Mouse (Mus musculus) cerebellum, postnatal 36 days (tissue): ENCODE results near the gene Vmn1r14.
"Not testable (repeated sequence)": the region's sequence is repeated elsewhere in the genome, so short reads cannot be mapped to it uniquely, and the experiment has no call there.

Experiments
- DNase-seq, 2 experiments: peaks; one replicate each; pipeline ENCODE4 v3.0.0; 2021 to 2022; ENCODE audit warnings: mixed read lengths in 2 of 2

The Vmn1r14 gene

DNA sequence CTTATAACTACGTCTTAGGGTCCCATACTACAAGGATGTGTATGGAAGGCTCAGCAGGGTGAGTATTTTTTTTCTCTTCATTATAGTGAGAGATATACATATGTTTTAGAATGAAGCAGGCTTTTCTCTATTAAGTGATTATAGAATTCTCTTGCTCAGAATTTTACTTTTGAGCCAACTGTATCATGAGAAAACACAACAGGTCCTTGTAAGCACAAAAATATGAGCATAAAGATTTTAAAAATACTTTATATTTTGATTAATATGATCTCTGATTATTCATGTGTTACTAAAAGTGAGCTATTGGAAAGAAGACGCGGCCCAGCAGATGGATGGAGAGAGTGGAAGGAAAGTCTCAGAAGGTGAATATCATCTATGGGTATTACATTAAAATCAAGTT, at the start of gene Vmn1r14:
Gene Vmn1r14, plus strand, starts transcription at position 301 of the 400 bp plus-strand sequence.
- no peak for DNase-seq

DNA sequence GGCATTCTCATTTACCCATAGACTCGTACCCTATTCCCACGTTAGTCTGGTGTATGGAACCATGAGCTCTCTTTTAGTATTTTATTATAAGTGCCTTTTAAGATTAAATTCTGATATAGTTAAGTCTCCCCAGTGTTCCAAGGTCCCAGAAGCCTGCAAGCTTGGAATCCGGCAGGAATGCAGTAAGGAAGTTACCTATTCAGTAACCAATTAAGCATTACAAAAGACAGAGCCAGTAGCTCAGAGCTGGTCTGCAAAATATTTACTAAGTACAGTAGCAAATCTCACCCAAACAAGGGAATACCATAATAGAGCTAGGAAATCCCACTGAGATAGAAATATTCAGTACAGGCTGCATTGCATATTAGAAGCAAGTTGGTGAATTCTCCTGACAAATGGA, 41.5 kb upstream of the Vmn1r14 start:
- DNase-seq, result not testable (repeated sequence)

DNA sequence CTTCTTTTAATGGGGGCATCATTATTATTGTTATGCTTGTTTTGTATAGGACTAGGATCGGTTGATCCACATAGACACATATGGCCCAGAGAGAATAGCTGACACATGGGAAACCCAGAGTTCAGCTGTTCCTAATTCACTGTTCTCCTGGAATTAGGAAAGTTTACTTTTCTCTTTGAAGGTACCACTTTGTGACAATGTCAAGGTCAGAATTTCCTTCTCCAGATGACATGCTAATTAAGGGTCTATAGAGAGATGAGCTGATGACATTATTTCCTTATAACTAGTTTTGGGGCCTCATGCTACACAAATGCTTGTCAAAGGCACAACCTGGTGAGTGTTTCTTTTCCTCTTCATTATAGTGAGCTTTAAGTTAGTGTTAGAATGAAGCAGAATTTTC, 28.5 kb upstream of the Vmn1r14 start, which contains the start of gene Vmn1r13:
Gene Vmn1r13, plus strand, starts transcription at position 301 of the 400 bp plus-strand sequence.
- not testable (repeated sequence) for DNase-seq

DNA sequence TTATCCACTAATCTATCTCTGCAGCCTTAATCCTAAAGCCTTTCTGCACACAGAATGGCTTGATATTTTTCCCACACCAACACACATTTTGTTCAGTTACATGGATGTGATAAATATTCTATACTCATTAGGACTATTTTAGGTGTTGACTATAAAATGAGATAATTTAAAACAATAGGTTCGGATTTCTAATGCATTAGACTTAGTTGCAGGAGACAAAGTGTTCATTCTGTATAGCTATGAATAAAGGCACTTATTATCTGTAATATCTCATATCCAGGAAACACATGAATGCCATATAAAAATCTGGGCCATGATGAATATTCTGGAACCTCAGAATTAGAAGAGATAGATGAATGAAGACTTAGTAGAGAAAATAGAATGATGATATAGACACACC, 26.2 kb downstream of the Vmn1r14 start, which contains the start of gene Vmn1r15:
Gene Vmn1r15, plus strand, starts transcription at position 301 of the 400 bp plus-strand sequence.
- DNase-seq, result no peak

DNA sequence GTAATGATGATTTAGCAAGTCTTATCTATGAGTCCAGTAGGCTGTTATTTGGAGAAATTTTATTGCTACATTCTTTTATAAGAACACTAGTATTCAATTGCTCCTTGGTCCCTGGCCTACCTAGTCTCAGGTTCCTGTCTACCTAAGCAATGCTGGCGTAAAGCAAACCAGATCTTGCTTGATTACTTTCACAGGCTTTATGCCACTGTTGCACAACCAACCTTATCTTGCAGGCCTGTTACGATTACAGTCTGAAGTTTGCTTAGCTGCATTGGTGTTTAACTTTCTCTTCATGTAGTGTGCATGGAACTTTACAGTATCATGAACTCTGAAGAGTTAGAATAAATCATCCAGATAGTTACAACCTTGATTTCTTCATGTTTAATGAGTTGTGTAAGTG, 29.5 kb downstream of the Vmn1r14 start:
- DNase-seq, result no peak

DNA sequence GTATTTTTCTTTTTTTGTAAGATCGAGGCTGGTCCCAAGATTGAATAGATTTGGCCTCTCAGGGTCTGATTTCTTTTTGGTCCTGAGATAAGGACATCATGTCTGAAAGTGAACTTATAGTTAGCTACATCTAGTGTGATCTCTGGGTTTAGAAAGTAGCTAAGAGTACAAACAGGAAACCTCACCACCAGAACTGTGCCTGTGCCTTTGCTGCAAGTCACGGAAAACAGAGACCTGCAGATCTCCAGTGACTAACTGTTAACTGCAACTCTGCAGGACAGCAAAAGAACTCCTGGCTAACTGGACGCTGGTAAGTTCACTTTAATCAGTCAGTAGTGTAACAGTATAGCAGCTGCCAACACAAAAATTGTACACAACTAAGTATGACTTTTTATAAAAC, 40.4 kb downstream of the Vmn1r14 start:
- no peak for DNase-seq

DNA sequence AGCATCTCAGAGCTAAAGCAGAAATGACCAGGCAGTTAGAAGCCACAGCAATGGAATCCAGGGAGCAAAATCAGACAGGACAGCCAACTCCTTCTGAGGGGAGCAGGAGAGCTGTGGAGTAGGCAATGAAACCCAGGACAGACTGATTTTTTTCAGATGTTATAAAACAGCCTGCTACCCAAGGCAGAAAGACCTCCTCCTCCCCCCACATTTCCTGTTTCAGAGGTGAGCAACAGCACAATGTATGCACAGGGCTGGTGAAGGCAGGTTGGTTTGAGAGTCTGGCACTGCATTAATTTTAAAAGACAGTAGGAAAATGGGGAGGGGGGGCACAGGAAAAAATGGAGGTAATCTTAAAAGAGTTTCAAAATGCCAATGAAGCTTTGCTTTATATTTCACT, 41.0 kb downstream of the Vmn1r14 start:
- DNase-seq, result no peak

DNA sequence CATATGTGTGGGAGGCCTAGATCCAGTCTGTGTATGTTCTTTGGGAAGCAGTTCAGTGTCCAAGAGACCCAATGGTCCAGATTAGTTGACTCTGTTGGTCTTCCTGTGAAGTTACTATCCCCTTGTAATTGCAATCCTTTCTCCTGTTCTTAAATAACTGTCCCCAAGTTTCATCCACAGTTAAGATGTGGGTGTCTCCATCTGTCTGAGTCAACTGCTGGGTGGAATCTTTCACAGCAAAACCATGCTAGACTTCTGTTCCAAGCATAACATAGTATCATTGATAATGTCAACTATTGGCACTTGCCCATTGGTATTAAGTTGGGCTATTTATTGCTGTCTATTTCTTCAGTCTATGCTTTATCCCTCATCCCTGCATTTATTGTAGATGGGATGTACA, 47.5 kb downstream of the Vmn1r14 start:
- no peak for DNase-seq
